Mouse (Mus musculus) MEL (cell line): ENCODE data around the gene Cdc73. TPM values are rescaled to one million over a fixed set of nuclear protein-coding genes. Genes with fewer than 3 reads are reported as not detected.

Experiments
- DNase-seq: peaks from one replicate; pipeline ENCODE4 v3.0.0; 2011; ENCODE audit warnings: low read depth, low spot score
- H3K27ac ChIP-seq: 2 replicates; pipeline ENCODE4 v1.5.1; 2012; ENCODE audit warnings: low read depth, mild to moderate bottlenecking, control low read depth, low read length, moderate library complexity; ENCODE audit not compliant: control insufficient read depth
- H3K27me3 ChIP-seq, 2 experiments: fragments of 150-350 bp in 1 of 2; sonication (generic) in 1 of 2; 2 replicates each; pipeline ENCODE4 v1.6.1; 2012; ENCODE audit warnings: low read length in 2 of 2, mild to moderate bottlenecking in 2 of 2, improper control_type of control experiment in 1 of 2, moderate library complexity in 1 of 2; ENCODE audit not compliant: insufficient read depth in 2 of 2, control insufficient read depth in 1 of 2
- H3K36me3 ChIP-seq, 2 experiments: 2 replicates each; pipeline ENCODE4 v1.6.1; 2012 to 2014; ENCODE audit warnings: low read length in 2 of 2, improper control_type of control experiment in 1 of 2, inconsistent platforms in 1 of 2, mild to moderate bottlenecking in 1 of 2; ENCODE audit not compliant: insufficient read depth in 2 of 2, control insufficient read depth in 1 of 2
- H3K4me1 ChIP-seq, 2 experiments: fragments of 150-350 bp in 1 of 2; sonication (generic) in 1 of 2; 2 replicates each; pipeline ENCODE4 v1.6.1; 2012; ENCODE audit warnings: low read length in 2 of 2, improper control_type of control experiment in 1 of 2, mild to moderate bottlenecking in 1 of 2; ENCODE audit not compliant: insufficient read depth in 2 of 2, control insufficient read depth in 1 of 2
- H3K4me3 ChIP-seq, 2 experiments: fragments of 150-350 bp in 1 of 2; sonication (generic) in 1 of 2; 2 replicates each; pipeline ENCODE4 v1.5.1; 2012; ENCODE audit warnings: low read depth in 2 of 2, low read length in 2 of 2, mild to moderate bottlenecking in 2 of 2, moderate library complexity in 2 of 2, control low read depth in 1 of 2, improper control_type of control experiment in 1 of 2; ENCODE audit not compliant: control insufficient read depth in 1 of 2, insufficient read depth in 1 of 2
- H3K79me2 ChIP-seq: 2 replicates; pipeline ENCODE4 v1.6.1; 2012; ENCODE audit warnings: mild to moderate bottlenecking, low read length, moderate library complexity; ENCODE audit not compliant: control insufficient read depth, poor library complexity, insufficient read depth
- H3K9ac ChIP-seq: 2 replicates; pipeline ENCODE4 v1.6.1; 2012; ENCODE audit warnings: low read depth, mild to moderate bottlenecking, control low read depth, low read length, moderate library complexity; ENCODE audit not compliant: control insufficient read depth, poor library complexity, severe bottlenecking
- H3K9me3 ChIP-seq: fragments of 150-350 bp; sonication (generic); replicated peaks from 2 replicates; pipeline ENCODE4 v1.6.1; 2012; ENCODE audit warnings: mild to moderate bottlenecking, low read length, improper control_type of control experiment, moderate library complexity; ENCODE audit not compliant: insufficient read depth
- BHLHE40 ChIP-seq: IDR thresholded peaks from 2 replicates; pipeline ENCODE4 v1.6.1; 2012; ENCODE audit warnings: low read depth, mild to moderate bottlenecking, inconsistent platforms, low read length, improper control_type of control experiment, borderline replicate concordance
- CHD1 ChIP-seq: IDR thresholded peaks from 2 replicates; pipeline ENCODE4 v1.6.1; 2012; ENCODE audit warnings: low read depth, mild to moderate bottlenecking, inconsistent platforms, low read length, improper control_type of control experiment
- CHD2 ChIP-seq: IDR thresholded peaks from 2 replicates; pipeline ENCODE4 v1.6.1; 2011; ENCODE audit warnings: low read length, improper control_type of control experiment
- CTCF ChIP-seq, 3 experiments: IDR thresholded peaks in 2 of 3; conservative IDR thresholded peaks in 1 of 3; 2 replicates each; pipeline ENCODE4 v1.5.1; 2011 to 2012; ENCODE audit warnings: low read length in 3 of 3, low read depth in 2 of 3, mild to moderate bottlenecking in 2 of 3, improper control_type of control experiment in 1 of 3, inconsistent platforms in 1 of 3, mixed read lengths in 1 of 3, moderate library complexity in 1 of 3; ENCODE audit not compliant: control insufficient read depth in 1 of 3, insufficient read depth in 1 of 3, poor library complexity in 1 of 3, severe bottlenecking in 1 of 3
- ELF1 ChIP-seq: IDR thresholded peaks from 2 replicates; pipeline ENCODE4 v1.6.1; 2014; ENCODE audit warnings: low read depth, mild to moderate bottlenecking, inconsistent platforms, low read length, improper control_type of control experiment, moderate library complexity
- EP300 ChIP-seq, 2 experiments: IDR thresholded peaks; 2 replicates each; pipeline ENCODE4 v1.6.1; 2011; ENCODE audit warnings: improper control_type of control experiment in 2 of 2, low read length in 2 of 2, low read depth in 1 of 2, mild to moderate bottlenecking in 1 of 2
- GABPA ChIP-seq: IDR thresholded peaks from 2 replicates; pipeline ENCODE4 v1.6.1; 2012; ENCODE audit warnings: low read depth, mild to moderate bottlenecking, inconsistent platforms, low read length, improper control_type of control experiment, moderate library complexity
- GATA1 ChIP-seq: IDR thresholded peaks from 2 replicates; pipeline ENCODE4 v1.6.1; 2011; ENCODE audit warnings: low read depth, low read length, improper control_type of control experiment
- HCFC1 ChIP-seq: IDR thresholded peaks from 2 replicates; pipeline ENCODE4 v1.6.1; 2012; ENCODE audit warnings: low read depth, mild to moderate bottlenecking, inconsistent platforms, low read length, improper control_type of control experiment, moderate library complexity
- MAFK ChIP-seq: IDR thresholded peaks from 2 replicates; pipeline ENCODE4 v1.6.1; 2011; ENCODE audit warnings: low read depth, mild to moderate bottlenecking, low read length, improper control_type of control experiment, borderline replicate concordance
- MEF2A ChIP-seq: IDR thresholded peaks from 2 replicates; pipeline ENCODE4 v1.6.1; 2014; ENCODE audit warnings: low read depth, mild to moderate bottlenecking, inconsistent platforms, low read length, improper control_type of control experiment; ENCODE audit not compliant: poor library complexity, insufficient replicate concordance, severe bottlenecking; ENCODE audit errors: extremely low read depth
- MXI1 ChIP-seq: IDR thresholded peaks from 2 replicates; pipeline ENCODE4 v1.6.1; 2011; ENCODE audit warnings: mild to moderate bottlenecking, low read depth, low read length, improper control_type of control experiment
- NELFE ChIP-seq: IDR thresholded peaks from 2 replicates; pipeline ENCODE4 v1.6.1; 2011; ENCODE audit warnings: low read depth, low read length, improper control_type of control experiment
- POLR2A ChIP-seq, 2 experiments: IDR thresholded peaks; 2 replicates each; pipeline ENCODE4 v1.6.1; 2011 to 2012; ENCODE audit warnings: low read length in 2 of 2, mild to moderate bottlenecking in 2 of 2, control low read depth in 1 of 2, improper control_type of control experiment in 1 of 2, low read depth in 1 of 2, moderate library complexity in 1 of 2; ENCODE audit not compliant: control insufficient read depth in 1 of 2, insufficient read depth in 1 of 2, poor library complexity in 1 of 2
- POLR2AphosphoS5 ChIP-seq: IDR thresholded peaks from 2 replicates; pipeline ENCODE4 v1.6.1; 2012; ENCODE audit warnings: low read depth, borderline replicate concordance, mild to moderate bottlenecking, inconsistent platforms, low read length, moderate library complexity, mixed read lengths
- RAD21 ChIP-seq: IDR thresholded peaks from 2 replicates; pipeline ENCODE4 v1.6.1; 2011; ENCODE audit warnings: mild to moderate bottlenecking, low read depth, low read length, improper control_type of control experiment
- RCOR1 ChIP-seq: IDR thresholded peaks from 2 replicates; pipeline ENCODE4 v1.6.1; 2012; ENCODE audit warnings: low read depth, mild to moderate bottlenecking, inconsistent platforms, low read length, improper control_type of control experiment
- SMC3 ChIP-seq: IDR thresholded peaks from 2 replicates; pipeline ENCODE4 v1.6.1; 2011; ENCODE audit warnings: low read depth, low read length, improper control_type of control experiment
- TCF12 ChIP-seq: IDR thresholded peaks from 2 replicates; pipeline ENCODE4 v1.6.1; 2014; ENCODE audit warnings: low read depth, mild to moderate bottlenecking, inconsistent platforms, low read length, improper control_type of control experiment, moderate library complexity
- USF1 ChIP-seq: IDR thresholded peaks from 2 replicates; pipeline ENCODE4 v1.6.1; 2014; ENCODE audit warnings: low read depth, mild to moderate bottlenecking, inconsistent platforms, low read length, improper control_type of control experiment, moderate library complexity
- USF2 ChIP-seq, 2 experiments: IDR thresholded peaks; 2 replicates each; pipeline ENCODE4 v1.6.1; 2011 to 2012; ENCODE audit warnings: improper control_type of control experiment in 2 of 2, low read length in 2 of 2, borderline replicate concordance in 1 of 2, inconsistent platforms in 1 of 2, low read depth in 1 of 2, mild to moderate bottlenecking in 1 of 2; ENCODE audit not compliant: insufficient read depth in 1 of 2
- ZC3H11A ChIP-seq: IDR thresholded peaks from 2 replicates; pipeline ENCODE4 v1.6.1; 2012; ENCODE audit warnings: low read depth, mild to moderate bottlenecking, inconsistent platforms, low read length, improper control_type of control experiment
- ZMIZ1 ChIP-seq: IDR thresholded peaks from 2 replicates; pipeline ENCODE4 v1.6.1; 2012; ENCODE audit warnings: low read depth, mild to moderate bottlenecking, inconsistent platforms, low read length, improper control_type of control experiment, moderate library complexity
- polyA plus RNA-seq, 2 experiments: library from polyadenylated mRNA; stranded (reverse) in 1 of 2; unstranded in 1 of 2; fragments of >175 nt in 1 of 2; fragments of >200 nt in 1 of 2; gene quantifications; 2 replicates each; pipeline versions ENCODE4 v1.2.1 to v1.2.4; 2012; ENCODE audit warnings: low replicate concordance in 2 of 2, low read depth in 1 of 2; ENCODE audit not compliant: insufficient read length in 2 of 2, insufficient read depth in 1 of 2, missing spikeins in 1 of 2
- total RNA-seq: library from RNA; depleted of rRNA; stranded (reverse); fragments of 300-350 nt; gene quantifications from 2 replicates; pipeline ENCODE4 v1.2.3, GENCODE M21; 2012

The Cdc73 gene
- total and polyA plus RNA-seq, 3 experiments = 11.6 to 65.8 (median 55.2) TPM

DNA sequence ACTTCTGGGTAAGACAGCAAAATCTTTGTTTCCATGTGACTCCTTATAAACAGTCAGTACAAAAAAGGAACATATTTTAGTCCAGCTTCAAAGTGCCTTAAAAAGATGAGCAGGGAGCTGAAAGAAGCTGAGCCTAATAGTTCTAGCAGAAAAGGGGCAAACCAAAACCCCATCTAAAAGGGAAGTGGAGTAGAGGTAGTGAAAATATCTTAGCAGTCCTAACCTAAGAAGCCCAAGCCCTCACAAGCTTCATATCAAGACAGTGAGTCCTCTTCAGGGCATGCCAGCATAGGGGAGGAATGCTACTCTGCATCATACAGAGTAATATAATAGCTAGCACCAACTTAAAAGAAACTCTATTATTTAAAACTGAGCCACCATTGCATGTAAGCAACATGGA is 80.8 kb downstream of the Cdc73 start:
- Histone ChIP-seq H3K36me3 (peaks cover 0 to 13% of the 10 kb centered on the region in 2 experiments; a peak in 2 of 4 replicates), H3K4me1 (no peaks in the 10 kb centered on the region), H3K27me3 (no peaks in the 10 kb centered on the region), H3K4me3 (no peak overlapping the region), H3K9ac (no peak overlapping the region), H3K9me3 (no peaks in the 10 kb centered on the region), H3K79me2 (no peaks in the 10 kb centered on the region), H3K27ac (no peak overlapping the region)
- no peak for TF ChIP-seq HCFC1
- TF ChIP-seq CHD1 = no peak
- no peak for TF ChIP-seq MAFK
- no peak for TF ChIP-seq MXI1
- TF ChIP-seq POLR2AphosphoS5 = no peak
- no peak for TF ChIP-seq MEF2A
- TF ChIP-seq RCOR1 = no peak
- TF ChIP-seq CHD2 = no peak
- TF ChIP-seq ZC3H11A = no peak
- TF ChIP-seq BHLHE40 = no peak
- no peak for TF ChIP-seq GABPA
- TF ChIP-seq POLR2A (IDR thresholded peaks at IDR 0.05; ENCODE audit: control insufficient read depth in 1 of 2, insufficient read depth in 1 of 2, low read depth in 1 of 2, low read length in 2 of 2, poor library complexity in 1 of 2) = no peak
- no peak for TF ChIP-seq RAD21
- TF ChIP-seq NELFE = no peak
- no peak for TF ChIP-seq ZMIZ1
- TF ChIP-seq TCF12 = no peak
- no peak for DNase-seq

DNA sequence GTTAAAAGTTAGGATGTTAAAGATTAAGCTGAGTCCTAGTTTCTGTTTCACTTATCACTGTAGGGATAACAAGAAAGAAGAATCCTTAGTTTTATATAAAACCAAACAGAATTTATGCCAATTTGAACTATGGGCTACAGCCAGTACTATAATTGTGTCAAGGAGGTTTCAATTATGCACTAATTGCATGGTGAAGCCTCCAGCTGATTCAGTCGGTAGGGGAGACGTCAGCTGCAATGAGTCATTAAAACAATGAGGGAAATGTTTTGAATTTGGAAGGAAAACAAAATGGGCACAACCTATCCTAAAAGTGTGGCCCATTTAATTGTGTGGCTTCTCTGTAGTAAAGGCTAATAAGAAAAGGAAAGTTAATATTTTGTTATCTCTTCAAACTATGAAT is 82.9 kb downstream of the Cdc73 start:
- no peak for DNase-seq
- Histone ChIP-seq H3K36me3 (peaks cover 0 to 19% of the 10 kb centered on the region in 2 experiments; a peak in 2 of 4 replicates), H3K79me2 (no peaks in the 10 kb centered on the region)

More for the DNA sequence above, 82.9 kb downstream of the Cdc73 start:
- no peaks in the 10 kb centered on the region for H3K27me3 ChIP-seq
- no peak overlapping the region for H3K27ac ChIP-seq
- no peak overlapping the region for H3K4me3 ChIP-seq
- H3K9me3 ChIP-seq = no peaks in the 10 kb centered on the region
- no peak for TF ChIP-seq USF2 (IDR thresholded peaks at IDR 0.05; ENCODE audit: borderline replicate concordance in 1 of 2, insufficient read depth in 1 of 2, low read depth in 1 of 2, low read length in 2 of 2)
- TF ChIP-seq POLR2AphosphoS5 = no peak
- TF ChIP-seq CTCF (IDR thresholded peaks at IDR 0.05 in 2 of 3, conservative IDR thresholded peaks at IDR 0.05 in 1 of 3; ENCODE audit: control insufficient read depth in 1 of 3, insufficient read depth in 1 of 3, low read depth in 2 of 3, low read length in 3 of 3, poor library complexity in 1 of 3, severe bottlenecking in 1 of 3) = no peak
- TF ChIP-seq GABPA = no peak
- no peak for TF ChIP-seq TCF12
- TF ChIP-seq ELF1 = no peak
- no peak for TF ChIP-seq CHD1
- no peak for TF ChIP-seq MAFK
- no peak for TF ChIP-seq BHLHE40
- TF ChIP-seq MXI1 = no peak
- no peak for TF ChIP-seq USF1
- TF ChIP-seq SMC3 = no peak
- no peak for TF ChIP-seq EP300 (IDR thresholded peaks at IDR 0.05; ENCODE audit: low read depth in 1 of 2, low read length in 2 of 2)
- no peak for TF ChIP-seq GATA1
- TF ChIP-seq, all 39 proteins: peak for 0
- Histone ChIP-seq H3K4me1 (no peaks in the 10 kb centered on the region), H3K9ac (no peak overlapping the region)
